Mouse (Mus musculus) layer of hippocampus, postnatal 36 days (tissue): Measurements from ENCODE around the gene Gm2163. TPM values are rescaled to one million over a fixed set of nuclear protein-coding genes. Genes with fewer than 3 reads are reported as not detected.
"Not testable (repeated sequence)": the region's sequence is repeated elsewhere in the genome, so short reads cannot be mapped to it uniquely, and the experiment has no call there.

Experiments
- DNase-seq, 2 experiments: peaks; one replicate each; pipeline ENCODE4 v3.0.0; 2022
- total RNA-seq, 2 experiments: library from RNA; stranded (reverse); gene quantifications; 2 replicates each; pipeline ENCODE4 v1.2.3; 2021

Gene Gm2163
- total RNA-seq: 1 to 10 TPM; 1.5 to 3.0 TPM

- not testable (repeated sequence) for DNase-seq
These were observed at the start of gene Gm2163 for GRCm38 (mm10) chr4:42466452-42466851. Gene Gm2163, plus strand, starts transcription at chr4:42466752.

- not testable (repeated sequence) for DNase-seq
These were observed 27.5 kb upstream of the Gm2163 start, which contains the start of gene Gm21586 for GRCm38 (mm10) chr4:42439078-42439477. Gene Gm21586, plus strand, starts transcription at chr4:42439378.

- not testable (repeated sequence) for DNase-seq
These were observed 61.5 kb downstream of the Gm2163 start, which contains the start of gene Fam205a2 for GRCm38 (mm10) chr4:42528075-42528474. Gene Fam205a2, minus strand, starts transcription at chr4:42528175.

- DNase-seq: not testable (repeated sequence)
These were observed 145.3 kb downstream of the Gm2163 start, which contains the start of gene Gm10591 for GRCm38 (mm10) chr4:42611895-42612294. Gene Gm10591, plus strand, starts transcription at chr4:42612195.

- not testable (repeated sequence) for DNase-seq
These were observed 162.9 kb downstream of the Gm2163 start, which contains the start of gene Gm2564 for GRCm38 (mm10) chr4:42629419-42629818. Gene Gm2564, plus strand, starts transcription at chr4:42629719.

Other genes with a start within 250 kb of the Gm2163 start
- 1 to 10 TPM; 7.2 to 8.1 TPM for gene Gm10600, start 226.1 kb upstream of the Gm2163 start, total RNA-seq
- not detected for gene Ccl21b, start 211.0 kb upstream of the Gm2163 start, total RNA-seq
- gene Gm21953, start 172.5 kb upstream of the Gm2163 start, total RNA-seq: not detected
- under 1 TPM; 0.15 to 0.65 TPM for gene Fam205a3, start 148.4 kb upstream of the Gm2163 start, total RNA-seq
- not detected for gene Gm21586, start 27.4 kb upstream of the Gm2163 start, total RNA-seq
- gene Fam205a2, start 61.4 kb downstream of the Gm2163 start, total RNA-seq: under 1 TPM; 0.15 to 0.65 TPM
- not detected for gene Gm10591, start 145.4 kb downstream of the Gm2163 start, total RNA-seq
- gene Gm2564, start 163.0 kb downstream of the Gm2163 start, total RNA-seq: 10 to 100 TPM; 10.2 to 15.9 TPM
- gene Ccl27b, start 188.5 kb downstream of the Gm2163 start, total RNA-seq: not detected
- gene Il11ra2, start 195.1 kb downstream of the Gm2163 start, total RNA-seq: not detected